Comparison of ENCODE assay signal across 23 mouse cellular contexts in the genomic region with DNA sequence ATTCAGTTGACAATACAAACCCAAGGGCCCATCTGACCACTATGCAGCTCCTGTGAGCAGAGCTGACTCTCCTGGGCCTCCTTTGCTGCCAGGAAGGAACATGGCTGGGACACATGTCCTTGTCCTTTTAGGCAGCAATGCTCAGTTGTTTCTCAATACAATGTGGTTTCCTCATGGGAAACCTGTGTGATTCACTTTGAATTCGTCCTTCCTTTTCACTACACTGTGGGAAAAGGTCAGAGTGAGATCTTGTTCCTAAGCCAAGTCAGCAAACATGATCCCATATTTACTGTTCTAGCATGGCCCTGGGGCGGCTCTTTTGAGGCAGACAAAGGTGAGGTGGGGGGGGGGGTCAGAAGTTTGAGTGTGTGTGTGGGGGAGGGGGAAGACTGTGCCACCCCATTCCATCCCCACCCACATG. TPM values are rescaled to one million over a fixed set of nuclear protein-coding genes. Genes with fewer than 3 reads are reported as not detected.
DNase-seq lines count a peak whose midpoint lies in the region; ATAC-seq and TF ChIP-seq lines count a peak whose summit lies in the region.
"Had no signal": no experiment of that assay in that cellular context is flagged by ENCODE, and none has a peak within 500 bp of the region (broad histone marks: within the 10 kb centered on the region; RNA-seq: fewer than 3 reads in every experiment).

No protein-coding gene starts in this region.

- no peak for TF ChIP-seq CTCF in lung, postnatal 0 days (IDR thresholded peaks at IDR 0.05)
- no peak for TF ChIP-seq CTCF in lung, adult 2 months (IDR thresholded peaks at IDR 0.05; ENCODE audit: insufficient read depth, low read length)

- peak; percentile 26 for DNase-seq in lung, postnatal 0 days (ENCODE audit: low spot score)
- no peak for DNase-seq in lung, adult 2 months
- peak; percentile 53 for DNase-seq in adrenal gland, postnatal 10 days
- no peak for DNase-seq in kidney, adult 18-20 months
- DNase-seq: cerebellum, adult 11 months; cerebellum, postnatal 14 days; forebrain, postnatal 0 days; heart, postnatal 10 days; kidney, adult 9 months; kidney, postnatal 36 days; layer of hippocampus, adult 9-11 months; left cerebral cortex, postnatal 4 days; thymus, adult 2 months had no signal

- no peaks in the 10 kb centered on the region for H3K27me3 ChIP-seq in lung, postnatal 0 days (replicated peaks; ENCODE audit: insufficient read depth, low read length)
- H3K27me3 ChIP-seq in stomach, embryonic 16.5 days (ENCODE audit: control insufficient read depth, insufficient read depth, low read length) = no peaks in the 10 kb centered on the region
- H3K27me3 ChIP-seq: hindbrain, embryonic 12.5 days; midbrain, embryonic 15.5 days had no signal

- no peak for TF ChIP-seq EP300 in lung, postnatal 0 days (IDR thresholded peaks at IDR 0.05)

- H3K27ac ChIP-seq in lung, postnatal 0 days (ENCODE audit: low read length) = no peak overlapping the region
- H3K27ac ChIP-seq in stomach, embryonic 16.5 days (ENCODE audit: low read length) = peak overlapping the region; percentile 9; the same call in 1 of the 2 replicates
- H3K27ac ChIP-seq: forebrain, embryonic 10.5 days; hindbrain, embryonic 12.5 days; left cerebral cortex, adult 2 months; liver, embryonic 14.5 days; midbrain, embryonic 15.5 days had no signal

- TF ChIP-seq POLR2A in lung, adult 2 months (IDR thresholded peaks at IDR 0.05; ENCODE audit: borderline replicate concordance, extremely low read depth, low read depth, low read length) = no peak

- no peak overlapping the region for H3K4me3 ChIP-seq in lung, postnatal 0 days (ENCODE audit: low read depth, low read length)
- H3K4me3 ChIP-seq in lung, adult 2 months (replicated peaks; ENCODE audit: extremely low read depth, low read depth, low read length) = no peak overlapping the region
- no peak overlapping the region for H3K4me3 ChIP-seq in stomach, embryonic 16.5 days (replicated peaks; ENCODE audit: low read length)
- H3K4me3 ChIP-seq: forebrain, embryonic 10.5 days; hindbrain, embryonic 12.5 days; left cerebral cortex, adult 2 months; midbrain, embryonic 15.5 days; myocyte had no signal

- H3K4me2 ChIP-seq in lung, postnatal 0 days (replicated peaks; ENCODE audit: low read depth, low read length) = no peak overlapping the region
- H3K4me2 ChIP-seq in stomach, embryonic 16.5 days (ENCODE audit: low read depth, low read length) = no peak overlapping the region
- H3K4me2 ChIP-seq: heart, embryonic 11.5 days; hindbrain, embryonic 12.5 days; midbrain, embryonic 15.5 days had no signal

- ATAC-seq in lung, postnatal 0 days = no peak; the same call in 1 of the 2 replicates
- ATAC-seq in common myeloid progenitor, adult 5-6 weeks (replicated peaks; ENCODE audit: low read depth, poor library complexity, severe bottlenecking) = peak; percentile 60
- peak; percentile 64; the same call in 1 of the 2 replicates for ATAC-seq in stomach, embryonic 16.5 days (ENCODE audit: insufficient read depth, low FRiP score)
- no peak for ATAC-seq in megakaryocyte-erythroid progenitor cell, adult 5-6 weeks (replicated peaks; ENCODE audit: low FRiP score, low TSS enrichment, poor library complexity, severe bottlenecking)
- ATAC-seq: forebrain, postnatal 0 days; midbrain, embryonic 15.5 days had no signal

- 36% methylated on average over 2 of the region's 2 CpGs for WGBS in lung, postnatal 0 days
- 54% methylated on average over 2 of the region's 2 CpGs for WGBS in lung, adult 2 months
- 54% methylated on average over 2 of the region's 2 CpGs for WGBS in stomach, embryonic 16.5 days

- no peaks in the 10 kb centered on the region for H3K9me3 ChIP-seq in lung, postnatal 0 days (ENCODE audit: low read length)
- 0 out of 2 replicates have a peak, but pooled peaks cover 3% of the 10 kb centered on the region for H3K9me3 ChIP-seq in stomach, embryonic 16.5 days (replicated peaks; ENCODE audit: control insufficient read depth, low read length)
- H3K9me3 ChIP-seq: midbrain, embryonic 15.5 days had no signal

- H3K4me1 ChIP-seq in lung, postnatal 0 days (ENCODE audit: insufficient read depth, low read depth, low read length) = no peaks in the 10 kb centered on the region
- no peaks in the 10 kb centered on the region for H3K4me1 ChIP-seq in lung, adult 2 months (ENCODE audit: control insufficient read depth, insufficient read depth, low read length)
- H3K4me1 ChIP-seq in stomach, embryonic 16.5 days (ENCODE audit: control insufficient read depth, insufficient read depth, low read length) = no peaks in the 10 kb centered on the region
- H3K4me1 ChIP-seq: forebrain, embryonic 10.5 days; hindbrain, embryonic 12.5 days; midbrain, embryonic 15.5 days had no signal

- H3K9ac ChIP-seq in lung, postnatal 0 days (replicated peaks; ENCODE audit: low read depth) = no peak overlapping the region
- no peak overlapping the region for H3K9ac ChIP-seq in stomach, embryonic 16.5 days (ENCODE audit: low read length)
- H3K9ac ChIP-seq: forebrain, postnatal 0 days; hindbrain, embryonic 12.5 days; liver, embryonic 14.5 days; midbrain, embryonic 15.5 days had no signal

- H3K36me3 ChIP-seq in lung, postnatal 0 days (ENCODE audit: insufficient read depth, low read length) = no peaks in the 10 kb centered on the region
- H3K36me3 ChIP-seq in stomach, embryonic 16.5 days (ENCODE audit: control insufficient read depth, insufficient read depth, low read length) = no peaks in the 10 kb centered on the region
- H3K36me3 ChIP-seq: forebrain, embryonic 10.5 days; hindbrain, embryonic 12.5 days; midbrain, embryonic 15.5 days had no signal

RNA-seq across cellular contexts. Expression of gene Iqgap2, which starts 32.5 kb away (rescaled TPM):
- 2.7 and 3.4 TPM in 2 replicates for polyA plus RNA-seq in lung, postnatal 0 days (2015; fragmentation: Nextera tagmentation; extraction: Ambion mirVana)
- 1.7 and 2.4 TPM in 2 replicates for polyA plus RNA-seq in lung, adult 2 months (2012; rRNA removed)
- 10 to 100 TPM; 63.8 to 81.7 TPM for total RNA-seq in adrenal gland, postnatal 10 days (2021)
- 185 and 209 TPM in 2 replicates for total RNA-seq in common myeloid progenitor, adult 5-6 weeks (2017)
- 16.2 and 18.4 TPM in 2 replicates for polyA plus RNA-seq in stomach, embryonic 16.5 days (2015; fragmentation: Nextera tagmentation; extraction: Ambion mirVana)
- 42.7 and 49.2 TPM in 2 replicates for total RNA-seq in megakaryocyte-erythroid progenitor cell, adult 5-6 weeks (2014; fragmentation: Nextera tagmentation)
- total RNA-seq in megakaryocyte-erythroid progenitor cell, adult 5-6 weeks (2017) = 91.1 and 135 TPM in 2 replicates

Comparison
In these comparisons a context has a peak if more than half of its experiments do, and no peak if none do; other contexts are left out.
1. DNase-seq: peak in lung, postnatal 0 days (single experiment) and adrenal gland, postnatal 10 days (single experiment); none in lung, adult 2 months (single experiment) and kidney, adult 18-20 months (single experiment).
2. ATAC-seq: peak in common myeloid progenitor, adult 5-6 weeks (single experiment) and stomach, embryonic 16.5 days (single experiment); none in lung, postnatal 0 days (single experiment) and megakaryocyte-erythroid progenitor cell, adult 5-6 weeks (single experiment).